Mouse (Mus musculus) cerebellum, adult 2 months (tissue): ENCODE measurements at regions not wholly inside any gene's neighbourhood (a gene's known extent, or its start where the extent isn't known, plus 50 kb on each side); places are given as distances from the start of the nearest gene placed in this dataset.

Source experiments
- DNase-seq, 2 experiments: peaks; one replicate each; pipeline ENCODE4 v3.0.0; 2021
- H3K27ac ChIP-seq: fragments of 200-500 bp; 2 replicates; pipeline ENCODE4 v1.5.1; 2012; ENCODE audit warnings: low read length, control low read depth, inconsistent platforms; ENCODE audit not compliant: insufficient read depth
- H3K27me3 ChIP-seq: fragments of 200-500 bp; 2 replicates; pipeline ENCODE4 v1.6.1; 2012; ENCODE audit warnings: inconsistent platforms, mild to moderate bottlenecking, low read length, moderate library complexity; ENCODE audit not compliant: control insufficient read depth, insufficient read depth
- H3K4me1 ChIP-seq: fragments of 200-500 bp; 2 replicates; pipeline ENCODE4 v1.6.1; 2011; ENCODE audit warnings: low read length; ENCODE audit not compliant: control insufficient read depth, insufficient read depth
- H3K4me3 ChIP-seq: fragments of 200-500 bp; replicated peaks from 2 replicates; pipeline ENCODE3; 2011; ENCODE audit warnings: mild to moderate bottlenecking, low read depth, low read length, control low read depth; ENCODE audit not compliant: insufficient read depth
- CTCF ChIP-seq: fragments of 200-500 bp; IDR thresholded peaks from 2 replicates; pipeline ENCODE4 v1.5.1; 2011; ENCODE audit warnings: low read depth, mild to moderate bottlenecking, control low read depth, low read length, moderate library complexity, borderline replicate concordance; ENCODE audit not compliant: insufficient read depth
- POLR2A ChIP-seq: fragments of 200-500 bp; IDR thresholded peaks from 2 replicates; pipeline ENCODE4 v1.6.1; 2011; ENCODE audit warnings: low read length, control low read depth, borderline replicate concordance; ENCODE audit not compliant: insufficient read depth
- WGBS: fragments of 180-500 bp; shearing (Covaris S2); methylation state at CpG from one replicate; pipeline ENCODE4 v1.1.7; 2018; 5-methylcytosine and 5-hydroxymethylcytosine counted together

- H3K27ac ChIP-seq: no peak overlapping the region
- no peaks in the 10 kb centered on the region for H3K27me3 ChIP-seq
- no peaks in the 10 kb centered on the region for H3K4me1 ChIP-seq
- TF ChIP-seq CTCF (no peak), POLR2A (no peak)
- WGBS: 73% methylated on average over 1 of the region's 1 CpGs
- H3K4me3 ChIP-seq: no peak overlapping the region
- no peak for DNase-seq
Measured at GRCm38 (mm10) chr6:25321446-25321845, 365.3 kb upstream of the Tmem229a start.

- Histone ChIP-seq H3K27me3 (no peaks in the 10 kb centered on the region), H3K4me3 (no peak overlapping the region), H3K27ac (no peak overlapping the region), H3K4me1 (no peaks in the 10 kb centered on the region)
- 79% methylated on average over 6 of the region's 6 CpGs for WGBS
- TF ChIP-seq CTCF (no peak), POLR2A (no peak)
- no peak for DNase-seq
Measured at GRCm38 (mm10) chr6:25320291-25320844, 364.3 kb upstream of the Tmem229a start.

- Histone ChIP-seq H3K4me1 (no peaks in the 10 kb centered on the region), H3K27ac (no peak overlapping the region), H3K4me3 (no peak overlapping the region), H3K27me3 (no peaks in the 10 kb centered on the region)
- no peak for DNase-seq
- no peak for TF ChIP-seq POLR2A
- no peak for TF ChIP-seq CTCF
Measured at GRCm38 (mm10) chr6:25307471-25307870, 351.4 kb upstream of the Tmem229a start.

- Histone ChIP-seq H3K27ac (no peak overlapping the region), H3K4me1 (no peaks in the 10 kb centered on the region), H3K27me3 (no peaks in the 10 kb centered on the region), H3K4me3 (no peak overlapping the region)
- DNase-seq: no peak
- TF ChIP-seq POLR2A (no peak), CTCF (no peak)
- WGBS: 77% methylated on average over 4 of the region's 4 CpGs
Measured at GRCm38 (mm10) chr6:25304844-25305504, 348.9 kb upstream of the Tmem229a start.

GRCm38 (mm10) chr6:25291613-25292012 lies 335.5 kb upstream of the Tmem229a start:
- WGBS: 77% methylated on average over 1 of the region's 1 CpGs
- no peak for TF ChIP-seq POLR2A
- no peak for TF ChIP-seq CTCF
- Histone ChIP-seq H3K27ac (no peak overlapping the region), H3K4me1 (no peaks in the 10 kb centered on the region), H3K27me3 (no peaks in the 10 kb centered on the region), H3K4me3 (no peak overlapping the region)
- no peak for DNase-seq

GRCm38 (mm10) chr6:25287591-25287990 lies 331.5 kb upstream of the Tmem229a start:
- Histone ChIP-seq H3K4me3 (no peak overlapping the region), H3K4me1 (no peaks in the 10 kb centered on the region), H3K27ac (no peak overlapping the region), H3K27me3 (no peaks in the 10 kb centered on the region)
- DNase-seq: no peak
- 93% methylated on average over 4 of the region's 4 CpGs for WGBS
- no peak for TF ChIP-seq CTCF
- no peak for TF ChIP-seq POLR2A

GRCm38 (mm10) chr6:25286313-25286712 lies 330.2 kb upstream of the Tmem229a start:
- DNase-seq: no peak
- TF ChIP-seq CTCF (no peak), POLR2A (no peak)
- no peak overlapping the region for H3K27ac ChIP-seq
- 73% methylated on average over 6 of the region's 6 CpGs for WGBS
- H3K4me3 ChIP-seq: no peak overlapping the region
- H3K27me3 ChIP-seq: no peaks in the 10 kb centered on the region
- H3K4me1 ChIP-seq: no peaks in the 10 kb centered on the region

- H3K4me1 ChIP-seq: no peaks in the 10 kb centered on the region
- no peak for DNase-seq
- no peak overlapping the region for H3K27ac ChIP-seq
- WGBS: 12% methylated on average over 1 of the region's 1 CpGs
- no peak overlapping the region for H3K4me3 ChIP-seq
- no peaks in the 10 kb centered on the region for H3K27me3 ChIP-seq
- TF ChIP-seq CTCF (no peak), POLR2A (no peak)
Measured at GRCm38 (mm10) chr6:25278509-25278908, 322.4 kb upstream of the Tmem229a start.
